Mouse (Mus musculus) midbrain, embryonic 15.5 days (tissue): ENCODE results near the gene Paqr6. TPM values are rescaled to one million over a fixed set of nuclear protein-coding genes. Genes with fewer than 3 reads are reported as not detected.

ENCODE experiments used
- ATAC-seq: fragments of 200-750 bp; cut with Nextera tagmentation; replicated peaks from 2 replicates; pipeline ENCODE4 v1.8.0; 2017; ENCODE audit warnings: moderate TSS enrichment
- H3K27ac ChIP-seq: fragments of 300-500 bp; sonication (generic); 2 replicates; pipeline ENCODE4 v1.5.1; 2015; ENCODE audit warnings: mild to moderate bottlenecking, inconsistent platforms
- H3K27me3 ChIP-seq: fragments of 300-500 bp; sonication (generic); replicated peaks from 2 replicates; pipeline ENCODE4 v1.6.1; 2015; ENCODE audit warnings: inconsistent platforms
- H3K36me3 ChIP-seq: fragments of 300-500 bp; sonication (generic); replicated peaks from 2 replicates; pipeline ENCODE4 v1.6.1; 2015; ENCODE audit warnings: inconsistent platforms
- H3K4me1 ChIP-seq: fragments of 300-500 bp; sonication (generic); 2 replicates; pipeline ENCODE4 v1.6.1; 2015; ENCODE audit warnings: inconsistent platforms
- H3K4me2 ChIP-seq: fragments of 300-500 bp; sonication (generic); 2 replicates; pipeline ENCODE4 v1.6.1; 2015; ENCODE audit warnings: inconsistent platforms, mild to moderate bottlenecking, moderate library complexity
- H3K4me3 ChIP-seq: fragments of 300-500 bp; sonication (generic); 2 replicates; pipeline ENCODE4 v1.5.1; 2015; ENCODE audit warnings: mild to moderate bottlenecking, inconsistent platforms
- H3K9ac ChIP-seq: fragments of 300-500 bp; sonication (generic); 2 replicates; pipeline ENCODE4 v1.6.1; 2015; ENCODE audit warnings: mild to moderate bottlenecking, inconsistent platforms
- H3K9me3 ChIP-seq: fragments of 300-500 bp; sonication (generic); 2 replicates; pipeline ENCODE4 v1.6.1; 2016; ENCODE audit warnings: inconsistent platforms
- WGBS: fragments of 180-500 bp; shearing (Covaris S2); methylation state at CpG from one replicate; pipeline ENCODE4 v1.1.7; 2015; ENCODE audit warnings: mixed read lengths; 5-methylcytosine and 5-hydroxymethylcytosine counted together
- polyA plus RNA-seq: library from polyadenylated mRNA; unstranded; fragments of >200 nt; fragmentation: Nextera tagmentation; extraction: Ambion mirVana; gene quantifications from 2 replicates; pipeline ENCODE4 v1.2.1, GENCODE M21; 2015

The Paqr6 gene
- polyA plus RNA-seq, 1 experiment from 2014 or later, result 1.8 TPM

DNA sequence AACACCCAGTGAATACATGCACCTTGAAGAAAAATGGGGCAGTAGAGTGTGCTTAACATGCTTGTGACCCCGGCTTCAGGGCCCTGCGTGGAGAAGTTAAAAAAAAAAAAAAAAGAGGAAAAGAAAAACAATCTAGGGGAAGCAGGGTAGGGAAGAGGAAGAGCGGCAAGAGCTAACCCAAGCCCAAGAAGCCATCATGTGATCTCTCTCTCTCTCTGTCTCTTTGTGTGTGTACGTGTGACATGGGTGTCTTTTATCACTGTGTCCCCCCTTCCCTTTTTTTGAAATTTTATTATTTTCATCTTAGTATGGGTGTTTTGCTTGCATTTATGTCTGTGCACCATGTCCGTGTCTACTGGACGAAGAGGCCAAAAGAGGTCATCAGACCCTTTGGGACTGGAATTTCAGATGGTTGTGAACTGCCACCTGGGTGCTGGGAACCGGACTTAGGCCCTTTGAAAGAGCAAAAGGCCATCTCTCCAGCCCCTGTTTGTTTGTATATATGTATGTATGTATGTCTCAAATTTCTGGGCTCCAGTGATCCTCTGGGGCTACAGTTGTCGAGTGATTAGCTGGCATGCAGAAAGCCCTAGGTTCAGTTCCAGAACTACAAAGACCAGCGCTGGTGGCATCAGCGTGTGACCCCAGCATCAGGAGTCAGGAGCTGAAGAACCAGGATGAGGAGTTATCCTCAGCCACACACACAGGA lies 39.3 kb downstream of the Paqr6 start:
- 96% methylated on average over 10 of the region's 10 CpGs for WGBS

GRCm38 (mm10) chr3:88407090-88407489 lies 42.7 kb downstream of the Paqr6 start:
- Histone ChIP-seq H3K27me3 (no peaks in the 10 kb centered on the region), H3K9me3 (no peaks in the 10 kb centered on the region), H3K4me3 (no peak overlapping the region), H3K4me1 (peaks cover 17% of the 10 kb centered on the region), H3K27ac (no peak overlapping the region), H3K4me2 (no peak overlapping the region), H3K36me3 (peaks cover 8% of the 10 kb centered on the region; the same call in 1 of the 2 replicates), H3K9ac (no peak overlapping the region)
- 0 out of 2 replicates have a peak, but pooled peaks have one; percentile 15 for ATAC-seq
- 2% methylated on average over 2 of the region's 2 CpGs for WGBS

More for the DNA sequence above, 39.3 kb downstream of the Paqr6 start:
- no peak overlapping the region for H3K4me3 ChIP-seq
- no peak for ATAC-seq
- no peak overlapping the region for H3K27ac ChIP-seq
- no peaks in the 10 kb centered on the region for H3K27me3 ChIP-seq
- no peak overlapping the region for H3K4me2 ChIP-seq
- H3K9me3 ChIP-seq, result no peaks in the 10 kb centered on the region
- H3K36me3 ChIP-seq, result no peaks in the 10 kb centered on the region
- no peaks in the 10 kb centered on the region for H3K4me1 ChIP-seq
- no peak overlapping the region for H3K9ac ChIP-seq

GRCm38 (mm10) chr3:88407529-88407928 lies 43.1 kb downstream of the Paqr6 start:
- Histone ChIP-seq H3K9me3 (no peaks in the 10 kb centered on the region), H3K4me3 (no peak overlapping the region), H3K9ac (no peak overlapping the region), H3K27ac (no peak overlapping the region), H3K36me3 (peaks cover 12% of the 10 kb centered on the region; the same call in 1 of the 2 replicates), H3K4me2 (no peak overlapping the region), H3K27me3 (no peaks in the 10 kb centered on the region), H3K4me1 (peaks cover 17% of the 10 kb centered on the region)
- ATAC-seq, result no peak
- WGBS, result 59% methylated on average over 7 of the region's 7 CpGs

- Histone ChIP-seq H3K9ac (no peak overlapping the region; the same call in 1 of the 2 replicates), H3K9me3 (no peaks in the 10 kb centered on the region), H3K27ac (no peak overlapping the region), H3K4me2 (peak overlapping the region; percentile 70), H3K4me1 (peaks cover 17% of the 10 kb centered on the region), H3K4me3 (peak overlapping the region; percentile 56; the same call in 1 of the 2 replicates), H3K27me3 (no peaks in the 10 kb centered on the region), H3K36me3 (peaks cover 16% of the 10 kb centered on the region; the same call in 1 of the 2 replicates)
- 67% methylated on average over 5 of the region's 5 CpGs for WGBS
- ATAC-seq, result no peak
Observed at GRCm38 (mm10) chr3:88408953-88409352, 44.6 kb downstream of the Paqr6 start.

DNA sequence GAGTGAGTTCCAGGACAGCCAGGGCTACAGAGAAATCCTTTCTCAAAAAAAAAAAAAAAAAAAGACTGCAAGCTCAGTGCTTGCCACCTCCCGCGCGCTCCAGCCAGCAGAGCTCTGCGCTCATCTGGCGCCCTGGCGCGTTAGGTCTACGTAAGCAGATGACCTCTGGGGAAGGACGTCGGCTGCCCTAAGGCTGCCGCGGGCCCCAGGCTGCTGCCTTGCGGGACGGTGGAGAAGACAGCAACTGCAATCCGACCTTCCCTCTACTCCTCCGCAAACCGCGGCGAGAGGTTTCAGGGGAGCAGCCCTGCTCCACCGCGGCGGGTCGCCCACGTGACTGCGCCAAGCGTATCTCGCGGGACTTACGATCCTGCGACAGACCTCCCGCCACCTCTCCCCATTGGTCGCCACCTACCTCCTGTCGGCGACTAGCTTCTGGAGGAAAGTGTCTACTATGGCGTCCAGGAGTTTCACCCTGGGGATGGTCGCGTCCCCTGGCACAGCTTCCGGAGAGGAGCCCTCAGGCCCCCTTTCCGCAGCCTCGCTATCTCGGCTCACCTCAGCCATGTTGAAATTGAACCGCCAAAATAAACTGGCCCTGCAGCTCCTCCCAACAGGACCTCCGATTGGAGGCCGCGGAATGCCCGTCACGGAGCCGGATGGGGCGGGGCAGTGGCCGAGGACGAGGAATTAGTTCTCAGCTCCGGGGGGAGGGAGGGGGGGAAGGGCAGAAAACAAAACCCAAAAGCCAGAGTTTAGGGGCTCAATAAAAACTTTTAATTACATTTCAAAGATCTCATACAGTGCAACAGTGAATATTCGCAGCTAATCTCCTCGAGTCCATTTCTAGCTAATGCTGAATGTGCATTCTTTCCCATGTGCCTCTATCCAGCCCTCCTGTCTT lies 45.6 kb downstream of the Paqr6 start, which contains the start of gene Pmf1:
TSS of gene Pmf1 (minus strand) at position 591 of the 904 bp plus-strand sequence.
- Histone ChIP-seq H3K4me2 (peak within 1 kb of the TSS; percentile 70), H3K4me1 (peaks cover 17% of the 10 kb centered on the region), H3K9me3 (no peaks in the 10 kb centered on the region), H3K36me3 (peaks cover 16% of the 10 kb centered on the region; the same call in 1 of the 2 replicates), H3K27ac (peak within 1 kb of the TSS; percentile 85), H3K27me3 (no peaks in the 10 kb centered on the region), H3K4me3 (peak within 1 kb of the TSS; percentile 56), H3K9ac (peak within 1 kb of the TSS; percentile 62)
- under 1% methylated on average over 54 of the region's 54 CpGs for WGBS
- ATAC-seq, result peak; percentile 93

- Histone ChIP-seq H3K27me3 (no peaks in the 10 kb centered on the region), H3K9me3 (no peaks in the 10 kb centered on the region), H3K4me2 (peak overlapping the region; percentile 70), H3K27ac (peak overlapping the region; percentile 85; the same call in 1 of the 2 replicates), H3K9ac (peak overlapping the region; percentile 23), H3K4me1 (peaks cover 17% of the 10 kb centered on the region), H3K36me3 (peaks cover 21% of the 10 kb centered on the region; the same call in 1 of the 2 replicates), H3K4me3 (peak overlapping the region; percentile 56)
- WGBS, result 30% methylated on average over 7 of the region's 7 CpGs
- no peak for ATAC-seq
Observed at GRCm38 (mm10) chr3:88410645-88411031, 46.3 kb downstream of the Paqr6 start.

GRCm38 (mm10) chr3:88411681-88412080 lies 47.3 kb downstream of the Paqr6 start:
- H3K9ac ChIP-seq, result no peak overlapping the region
- H3K4me2 ChIP-seq, result no peak overlapping the region
- H3K27me3 ChIP-seq, result no peaks in the 10 kb centered on the region
- WGBS, result 89% methylated on average over 4 of the region's 4 CpGs
- no peaks in the 10 kb centered on the region for H3K9me3 ChIP-seq
- peaks cover 17% of the 10 kb centered on the region for H3K4me1 ChIP-seq
- ATAC-seq, result no peak
- H3K27ac ChIP-seq, result no peak overlapping the region
- no peak overlapping the region for H3K4me3 ChIP-seq
- peaks cover 26% of the 10 kb centered on the region; the same call in 1 of the 2 replicates for H3K36me3 ChIP-seq

DNA sequence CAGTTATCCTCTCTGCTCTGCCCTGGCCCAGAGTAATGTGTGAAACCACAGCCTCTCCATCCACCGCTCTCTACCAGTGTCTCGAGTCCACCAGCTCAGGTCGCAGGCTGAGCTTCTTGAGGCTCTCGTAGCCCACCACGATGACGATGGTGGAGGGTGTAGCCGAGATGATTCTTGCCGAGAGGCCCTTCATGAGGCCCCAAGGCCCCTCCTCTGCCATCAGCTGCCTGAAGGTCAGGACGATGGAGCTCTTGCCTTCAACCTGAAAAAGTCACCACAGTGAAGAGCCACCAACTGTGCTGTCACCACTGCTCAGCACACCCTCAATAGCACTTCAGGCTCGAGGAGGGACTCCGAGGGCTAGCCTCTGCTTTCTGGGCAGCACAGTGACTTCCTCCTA lies 48.3 kb downstream of the Paqr6 start:
- H3K4me1 ChIP-seq, result peaks cover 17% of the 10 kb centered on the region
- no peak for ATAC-seq
- H3K4me2 ChIP-seq, result no peak overlapping the region
- no peak overlapping the region for H3K27ac ChIP-seq
- no peak overlapping the region for H3K4me3 ChIP-seq
- H3K36me3 ChIP-seq, result peaks cover 26% of the 10 kb centered on the region; the same call in 1 of the 2 replicates
- H3K27me3 ChIP-seq, result no peaks in the 10 kb centered on the region
- no peaks in the 10 kb centered on the region for H3K9me3 ChIP-seq
- WGBS, result 90% methylated on average over 11 of the region's 11 CpGs
- no peak overlapping the region for H3K9ac ChIP-seq

GRCm38 (mm10) chr3:88415668-88416067 lies 51.3 kb downstream of the Paqr6 start:
- H3K9ac ChIP-seq, result no peak overlapping the region
- H3K36me3 ChIP-seq, result peaks cover 38% of the 10 kb centered on the region
- no peak overlapping the region for H3K27ac ChIP-seq
- H3K4me3 ChIP-seq, result no peak overlapping the region
- no peak for ATAC-seq
- no peaks in the 10 kb centered on the region for H3K9me3 ChIP-seq
- H3K4me2 ChIP-seq, result no peak overlapping the region
- H3K27me3 ChIP-seq, result no peaks in the 10 kb centered on the region
- H3K4me1 ChIP-seq, result peaks cover 19% of the 10 kb centered on the region
- WGBS, result 89% methylated on average over 4 of the region's 4 CpGs

- 86% methylated on average over 6 of the region's 6 CpGs for WGBS
- no peaks in the 10 kb centered on the region for H3K9me3 ChIP-seq
- peaks cover 24% of the 10 kb centered on the region for H3K36me3 ChIP-seq
- H3K4me2 ChIP-seq, result no peak overlapping the region
- no peak overlapping the region for H3K27ac ChIP-seq
- H3K9ac ChIP-seq, result no peak overlapping the region
- ATAC-seq, result no peak
- no peaks in the 10 kb centered on the region for H3K27me3 ChIP-seq
- no peak overlapping the region for H3K4me3 ChIP-seq
- peaks cover 28% of the 10 kb centered on the region for H3K4me1 ChIP-seq
Observed at GRCm38 (mm10) chr3:88418016-88418415, 53.6 kb downstream of the Paqr6 start.
